Mouse (Mus musculus) ES-CJ7 (cell line): ENCODE measurements around the gene C130026I21Rik.
"Not testable (repeated sequence)": the region's sequence is repeated elsewhere in the genome, so short reads cannot be mapped to it uniquely, and the experiment has no call there.

ENCODE experiments used
- DNase-seq: peaks from one replicate; pipeline ENCODE4 v3.0.0; 2011; ENCODE audit warnings: low read depth, low spot score

The C130026I21Rik gene

GRCm38 (mm10) chr1:85033616-85034015 lies 236.8 kb downstream of the C130026I21Rik start:
- DNase-seq, result not testable (repeated sequence)

- DNase-seq, result not testable (repeated sequence)
Measured at GRCm38 (mm10) chr1:85030211-85030610, 240.2 kb downstream of the C130026I21Rik start.

DNA sequence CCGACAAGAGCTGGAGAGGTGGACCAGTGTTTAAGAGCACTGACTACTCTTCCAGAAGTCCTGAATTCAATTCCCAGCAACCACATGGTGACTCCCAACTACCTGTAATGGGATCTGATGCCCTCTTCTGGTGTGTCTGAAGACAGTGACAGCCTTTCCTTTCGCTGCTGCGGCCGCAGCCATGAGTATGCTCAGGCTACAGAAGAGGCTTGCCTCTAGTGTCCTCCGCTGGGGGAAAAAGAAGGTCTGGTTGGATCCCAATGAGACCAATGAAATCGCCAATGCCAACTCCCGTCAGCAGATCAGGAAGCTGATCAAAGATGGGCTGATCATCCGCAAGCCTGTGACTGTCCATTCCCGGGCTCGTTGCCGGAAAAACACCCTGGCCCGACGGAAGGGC lies 258.4 kb downstream of the C130026I21Rik start:
- not testable (repeated sequence) for DNase-seq

GRCm38 (mm10) chr1:85010947-85011346 lies 259.4 kb downstream of the C130026I21Rik start:
- DNase-seq, result not testable (repeated sequence)

DNA sequence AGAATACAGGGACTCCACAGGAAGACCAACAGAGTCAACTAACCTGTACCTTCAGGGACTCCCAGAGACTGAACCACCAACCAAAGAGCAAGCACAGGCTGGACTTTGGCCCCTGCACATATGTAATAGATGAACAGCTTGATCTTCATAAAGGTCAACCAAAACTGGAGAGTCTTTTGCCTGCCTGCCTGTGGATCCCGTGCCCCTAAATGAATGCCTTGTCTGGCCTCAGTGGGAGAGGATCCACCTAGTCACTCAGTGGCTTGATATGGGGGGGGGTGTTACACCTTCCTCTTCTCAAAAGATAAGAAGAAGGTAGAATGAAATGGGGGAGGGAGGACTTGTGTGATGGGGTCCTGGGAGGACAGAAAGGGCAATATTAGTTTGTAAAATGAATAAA lies 262.6 kb downstream of the C130026I21Rik start:
- not testable (repeated sequence) for DNase-seq

DNA sequence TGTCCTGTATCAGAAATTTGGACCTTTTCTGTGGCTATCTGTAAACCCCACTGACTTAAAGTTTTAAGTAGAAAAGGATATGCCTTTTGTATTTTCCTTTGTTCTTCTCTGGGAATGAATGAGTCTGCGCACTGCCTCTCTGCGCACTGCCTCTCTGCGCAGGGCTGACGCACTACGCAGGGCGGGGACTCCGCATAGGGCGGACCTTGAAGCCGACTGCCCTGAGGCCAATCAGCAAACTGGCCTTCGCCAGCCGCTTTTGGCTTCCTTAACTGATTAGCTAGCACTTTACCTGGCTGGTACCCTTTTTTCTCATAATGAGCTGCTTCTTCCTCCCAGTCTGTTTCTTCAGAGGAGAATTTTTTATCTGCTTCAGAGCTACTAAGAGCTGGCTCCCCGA lies 271.1 kb downstream of the C130026I21Rik start:
- not testable (repeated sequence) for DNase-seq

- not testable (repeated sequence) for DNase-seq
Measured at GRCm38 (mm10) chr1:84996305-84996704, 274.1 kb downstream of the C130026I21Rik start.

GRCm38 (mm10) chr1:84994461-84994860 lies 275.9 kb downstream of the C130026I21Rik start:
- DNase-seq, result not testable (repeated sequence)

GRCm38 (mm10) chr1:84993688-84994319 lies 276.6 kb downstream of the C130026I21Rik start:
- DNase-seq, result not testable (repeated sequence)

GRCm38 (mm10) chr1:84993235-84993634 lies 277.1 kb downstream of the C130026I21Rik start:
- not testable (repeated sequence) for DNase-seq

GRCm38 (mm10) chr1:84992827-84993226 lies 277.5 kb downstream of the C130026I21Rik start:
- not testable (repeated sequence) for DNase-seq

GRCm38 (mm10) chr1:84989044-84989443 lies 281.3 kb downstream of the C130026I21Rik start:
- not testable (repeated sequence) for DNase-seq

GRCm38 (mm10) chr1:84987729-84988128 lies 282.6 kb downstream of the C130026I21Rik start:
- DNase-seq, result not testable (repeated sequence)

DNA sequence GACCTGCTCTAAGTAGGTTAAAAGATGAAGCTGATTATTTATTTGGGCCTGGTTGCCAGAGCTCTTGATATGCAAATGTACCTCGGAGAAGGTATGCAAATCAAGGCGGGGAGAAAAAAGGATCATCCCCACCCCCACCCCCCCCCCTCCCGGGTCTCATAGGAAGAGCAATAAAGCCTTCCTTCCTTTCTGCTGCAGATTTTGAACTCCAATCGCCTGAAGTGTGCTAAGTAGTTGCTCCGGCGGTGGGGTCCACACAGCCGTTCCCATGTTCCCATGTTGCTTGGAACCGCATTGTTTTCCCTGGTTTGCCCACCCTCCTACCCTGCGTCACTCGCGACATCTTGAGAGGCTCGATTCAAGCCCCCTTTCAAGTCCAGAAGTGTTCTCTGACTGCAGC lies 308.6 kb downstream of the C130026I21Rik start:
- DNase-seq, result peak; percentile 32

DNA sequence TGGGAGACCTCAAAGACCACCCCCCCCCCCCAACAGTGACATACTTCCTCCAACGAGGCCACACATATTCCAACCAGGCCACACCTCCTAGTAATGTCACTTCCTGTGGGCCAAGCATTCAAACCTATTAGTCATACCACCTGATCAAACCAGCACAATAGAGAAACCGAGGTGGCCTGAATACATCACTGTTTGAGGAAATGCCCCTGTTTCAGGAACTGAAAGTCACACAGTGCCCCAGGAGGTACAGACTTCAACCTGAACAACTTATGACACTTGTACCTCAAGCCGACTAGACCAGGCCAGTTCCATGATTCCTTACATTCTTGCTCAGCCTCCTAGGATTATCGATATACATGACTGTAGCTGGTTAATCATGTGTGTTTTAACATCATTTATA lies 312.7 kb downstream of the C130026I21Rik start:
- not testable (repeated sequence) for DNase-seq

DNA sequence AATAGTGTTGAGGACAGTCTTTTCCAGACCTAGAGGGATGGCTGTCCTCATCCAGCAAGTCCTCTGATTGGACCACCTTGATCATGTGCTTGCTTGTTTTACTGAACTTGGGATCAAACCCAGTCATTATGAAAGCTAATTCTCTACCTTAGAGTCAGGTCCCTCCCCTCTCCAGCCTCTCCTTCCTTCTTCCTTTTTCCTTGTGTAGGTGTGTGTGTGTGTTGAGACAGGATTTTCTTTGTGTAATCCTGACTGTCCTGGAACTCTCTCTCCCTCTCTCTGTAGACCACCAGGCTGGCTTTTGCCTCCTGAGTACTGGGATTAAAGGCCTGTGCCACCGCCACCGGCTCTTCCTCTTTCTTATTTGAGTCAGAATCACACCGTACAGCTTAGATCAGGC lies 313.6 kb downstream of the C130026I21Rik start:
- DNase-seq, result not testable (repeated sequence)

GRCm38 (mm10) chr1:84952456-84953181 lies 317.7 kb downstream of the C130026I21Rik start:
- DNase-seq, result no peak

DNA sequence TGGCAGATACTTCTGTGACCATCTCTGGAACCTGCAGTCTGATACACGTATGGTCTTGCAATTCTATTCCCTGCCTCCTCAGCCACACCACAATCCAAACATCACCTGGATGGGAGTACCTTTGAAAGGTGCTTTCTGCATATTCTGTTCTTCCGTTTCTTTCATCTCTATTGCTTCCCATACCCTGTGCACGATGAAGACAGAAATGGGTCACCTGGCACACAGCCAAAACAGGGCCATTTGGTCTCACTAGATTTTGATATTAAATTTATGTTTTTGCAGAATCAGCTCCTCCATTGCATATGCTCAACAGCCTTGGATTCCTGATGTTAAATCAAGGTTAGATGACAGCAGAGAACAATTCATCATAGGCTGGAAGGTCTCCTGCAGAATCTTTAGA lies 318.8 kb downstream of the C130026I21Rik start:
- DNase-seq, result no peak

DNA sequence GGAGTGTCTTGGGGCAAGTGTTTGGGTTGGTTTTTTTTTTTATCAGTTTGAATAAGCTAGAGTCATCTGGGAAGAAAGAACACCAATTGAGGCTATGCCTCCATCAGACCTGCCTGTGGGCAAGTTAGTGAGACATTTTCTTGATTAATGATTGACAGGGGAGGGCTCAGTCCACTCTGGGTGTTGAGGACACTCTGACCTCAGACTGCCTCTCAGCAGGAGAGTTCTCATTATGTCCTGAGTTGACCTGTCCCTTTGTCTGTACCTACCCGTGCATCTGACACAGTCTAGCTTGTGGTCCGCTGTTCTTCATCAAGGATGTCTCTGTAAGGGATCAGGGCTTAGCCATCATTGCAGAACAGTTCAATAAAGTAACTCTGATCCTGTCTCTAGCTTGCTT lies 323.0 kb downstream of the C130026I21Rik start:
- DNase-seq, result no peak

DNA sequence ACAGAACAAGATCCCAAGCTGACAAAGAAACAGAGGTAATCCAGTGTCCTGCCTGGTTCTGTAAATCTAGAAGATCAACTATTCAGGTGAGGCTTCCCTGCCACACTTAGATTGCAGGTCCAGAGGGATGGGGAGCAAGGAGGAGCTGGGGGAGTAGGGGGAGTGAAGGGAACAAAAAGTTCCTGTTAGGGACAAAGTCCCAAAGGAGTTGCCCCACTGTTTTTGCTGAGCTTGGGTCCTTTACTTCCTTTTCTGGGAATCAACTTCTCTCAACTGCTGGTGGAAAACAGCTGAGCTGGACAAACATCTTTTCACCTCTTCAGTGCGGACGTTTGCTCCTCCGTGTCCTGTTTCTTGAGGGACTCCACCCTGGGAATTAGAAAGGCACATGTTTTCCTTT lies 324.4 kb downstream of the C130026I21Rik start:
- no peak for DNase-seq

DNA sequence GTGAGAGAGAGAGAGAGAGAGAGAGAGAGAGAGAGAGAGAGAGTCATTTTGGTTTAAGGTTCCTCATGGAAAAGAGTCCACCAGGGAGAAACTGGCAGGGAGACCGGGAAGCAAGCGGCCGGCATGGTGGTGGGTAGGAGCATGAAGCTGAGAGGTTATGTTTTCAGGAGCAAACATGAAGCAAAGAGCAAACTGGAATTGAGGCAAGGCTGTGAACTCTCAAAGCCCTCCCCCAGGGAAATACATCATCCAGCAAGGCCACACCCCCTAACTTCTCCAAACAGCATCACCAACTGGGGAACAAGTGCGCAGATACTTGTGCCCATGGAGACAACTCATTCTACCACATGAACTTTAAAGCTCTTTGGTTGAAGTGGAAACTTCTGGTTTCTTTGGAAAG lies 326.8 kb downstream of the C130026I21Rik start:
- DNase-seq, result no peak
